Mouse (Mus musculus) lung, postnatal 0 days (tissue): ENCODE data around the gene Morc3. TPM values are rescaled to one million over a fixed set of nuclear protein-coding genes. Genes with fewer than 3 reads are reported as not detected.

Experiments
- ATAC-seq: fragments of 200-750 bp; cut with Nextera tagmentation; 2 replicates; pipeline ENCODE4 v1.8.0; 2017; ENCODE audit warnings: moderate library complexity
- DNase-seq: peaks from one replicate; pipeline ENCODE4 v3.0.0-alpha.2; 2016; ENCODE audit warnings: low spot score
- H3K27ac ChIP-seq: fragments of 300-500 bp; sonication (generic); 2 replicates; pipeline ENCODE4 v1.5.1; 2014; ENCODE audit warnings: antibody characterized with exemption, mild to moderate bottlenecking, low read length, mixed read lengths
- H3K27me3 ChIP-seq: fragments of 300-500 bp; sonication (generic); replicated peaks from 2 replicates; pipeline ENCODE4 v1.6.1; 2014; ENCODE audit warnings: low read length, mixed read lengths; ENCODE audit not compliant: insufficient read depth
- H3K36me3 ChIP-seq: fragments of 300-500 bp; sonication (generic); 2 replicates; pipeline ENCODE4 v1.6.1; 2014; ENCODE audit warnings: low read length, mixed read lengths; ENCODE audit not compliant: insufficient read depth
- H3K4me1 ChIP-seq: fragments of 300-500 bp; sonication (generic); 2 replicates; pipeline ENCODE4 v1.6.1; 2014; ENCODE audit warnings: antibody characterized with exemption, low read depth, low read length, mixed read lengths; ENCODE audit not compliant: insufficient read depth
- H3K4me2 ChIP-seq: fragments of 300-500 bp; sonication (generic); replicated peaks from 2 replicates; pipeline ENCODE4 v1.6.1; 2014; ENCODE audit warnings: low read depth, mild to moderate bottlenecking, low read length, moderate library complexity, mixed read lengths
- H3K4me3 ChIP-seq: fragments of 300-500 bp; sonication (generic); 2 replicates; pipeline ENCODE4 v1.5.1; 2014; ENCODE audit warnings: low read depth, low read length
- H3K9ac ChIP-seq: fragments of 300-500 bp; sonication (generic); replicated peaks from 2 replicates; pipeline ENCODE4 v1.6.1; 2014; ENCODE audit warnings: low read depth, mild to moderate bottlenecking
- H3K9me3 ChIP-seq: fragments of 300-500 bp; sonication (generic); 2 replicates; pipeline ENCODE4 v1.6.1; 2016; ENCODE audit warnings: low read length, mixed read lengths
- CTCF ChIP-seq: IDR thresholded peaks from 2 replicates; pipeline ENCODE4 v1.5.1; 2016; ENCODE audit warnings: antibody characterized with exemption, mild to moderate bottlenecking
- EP300 ChIP-seq: IDR thresholded peaks from 2 replicates; pipeline ENCODE4 v1.6.1; 2016; ENCODE audit warnings: antibody characterized with exemption, mild to moderate bottlenecking, control low read depth
- WGBS: fragments of 180-500 bp; shearing (Covaris S2); extraction: QIAGEN DNeasy Blood & Tissue Kit; methylation state at CpG from one replicate; pipeline ENCODE4 v1.1.7; 2014; 5-methylcytosine and 5-hydroxymethylcytosine counted together
- polyA plus RNA-seq: library from polyadenylated mRNA; unstranded; fragments of >200 nt; fragmentation: Nextera tagmentation; extraction: Ambion mirVana; gene quantifications from 2 replicates; pipeline ENCODE4 v1.2.1, GENCODE M21; 2015

Gene Morc3
- polyA plus RNA-seq, 1 experiment from 2014 or later, result 20.8 TPM

DNA sequence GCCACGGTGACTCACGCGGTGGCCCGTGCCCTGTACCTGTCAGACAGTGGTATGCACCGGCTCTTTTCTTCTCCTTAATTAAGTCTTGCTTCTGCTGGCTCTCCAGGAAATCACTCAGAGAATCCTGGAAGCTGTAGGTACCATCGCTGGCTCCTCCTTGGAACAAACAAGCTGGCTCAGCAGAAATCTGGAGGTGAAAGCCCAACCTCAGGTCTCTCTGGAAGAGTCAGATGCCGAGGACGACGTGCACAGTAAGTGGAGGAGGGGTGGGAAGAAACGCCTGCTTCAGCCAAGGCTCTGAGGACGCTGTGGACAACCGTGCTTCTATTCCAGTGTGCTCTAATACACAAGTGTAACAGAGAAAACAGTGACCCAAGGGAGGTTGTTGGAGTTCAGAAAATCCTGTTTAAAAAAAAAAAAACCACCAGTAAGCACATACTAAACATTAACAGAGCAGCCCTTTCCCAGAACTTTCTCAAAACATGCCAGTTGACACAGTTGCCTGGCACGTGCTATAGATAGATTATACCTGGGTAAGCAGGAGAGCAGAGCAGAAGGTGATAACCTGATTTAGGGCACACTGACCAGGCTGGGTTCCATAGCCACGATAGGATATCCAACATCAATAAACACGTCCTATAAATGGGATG, 38.8 kb upstream of the Morc3 start:
- no peak for TF ChIP-seq EP300
- no peak for TF ChIP-seq CTCF
- H3K27ac ChIP-seq, result no peak overlapping the region
- H3K9me3 ChIP-seq, result no peaks in the 10 kb centered on the region
- H3K36me3 ChIP-seq, result peaks cover 7% of the 10 kb centered on the region; the same call in 1 of the 2 replicates
- H3K4me1 ChIP-seq, result no peaks in the 10 kb centered on the region; the same call in 1 of the 2 replicates
- H3K27me3 ChIP-seq, result no peaks in the 10 kb centered on the region
- no peak for DNase-seq
- no peak overlapping the region for H3K4me3 ChIP-seq
- no peak for ATAC-seq
- 61% methylated on average over 15 of the region's 15 CpGs for WGBS
- H3K9ac ChIP-seq, result no peak overlapping the region
- no peak overlapping the region for H3K4me2 ChIP-seq

DNA sequence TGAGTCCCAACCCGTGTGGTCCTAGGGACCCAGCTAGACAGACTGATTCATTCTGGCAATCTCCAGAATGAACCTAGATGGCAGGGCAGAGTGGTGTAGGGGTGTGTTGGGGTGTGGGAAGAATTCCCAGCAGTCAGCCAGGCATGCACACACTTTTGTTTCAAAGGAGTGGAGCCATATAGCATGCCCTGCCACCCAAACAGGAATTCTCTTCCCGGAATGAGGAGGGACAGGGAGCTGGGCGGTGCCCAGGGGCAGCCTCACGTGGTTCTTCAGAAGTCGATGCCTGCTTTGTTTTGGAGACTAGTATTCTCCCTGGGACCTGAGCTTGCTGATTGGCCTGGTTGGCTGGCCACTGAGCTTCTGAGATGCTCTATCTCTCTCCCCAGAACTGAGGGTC, 37.1 kb upstream of the Morc3 start:
- WGBS, result 79% methylated on average over 5 of the region's 5 CpGs
- no peak for ATAC-seq
- Histone ChIP-seq H3K4me2 (no peak overlapping the region), H3K36me3 (peaks cover 16% of the 10 kb centered on the region; the same call in 1 of the 2 replicates), H3K27ac (no peak overlapping the region), H3K9ac (no peak overlapping the region), H3K27me3 (no peaks in the 10 kb centered on the region), H3K4me3 (no peak overlapping the region), H3K9me3 (no peaks in the 10 kb centered on the region), H3K4me1 (no peaks in the 10 kb centered on the region; the same call in 1 of the 2 replicates)
- no peak for TF ChIP-seq EP300
- no peak for TF ChIP-seq CTCF
- DNase-seq, result no peak

DNA sequence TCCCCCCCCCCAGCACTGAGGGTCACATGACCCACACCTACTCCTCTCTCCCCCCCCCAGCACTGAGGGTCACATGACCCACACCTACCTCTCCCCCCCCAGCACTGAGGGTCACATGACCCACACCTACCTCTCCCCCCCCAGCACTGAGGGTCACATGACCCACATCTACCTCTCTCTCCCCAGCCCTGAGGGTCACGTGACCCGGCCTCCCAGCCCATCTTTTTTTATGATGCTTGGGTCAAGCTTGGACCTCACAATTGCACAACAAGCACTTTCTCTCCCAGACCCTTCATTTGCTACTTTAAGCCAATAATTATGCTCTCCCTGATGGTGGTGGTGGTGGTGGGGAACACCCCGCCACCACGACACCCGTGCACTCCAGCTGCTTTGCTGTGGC, 36.5 kb upstream of the Morc3 start:
- Histone ChIP-seq H3K36me3 (peaks cover 16% of the 10 kb centered on the region; the same call in 1 of the 2 replicates), H3K27ac (no peak overlapping the region), H3K9me3 (no peaks in the 10 kb centered on the region), H3K4me1 (no peaks in the 10 kb centered on the region; the same call in 1 of the 2 replicates), H3K4me3 (no peak overlapping the region), H3K27me3 (no peaks in the 10 kb centered on the region), H3K4me2 (no peak overlapping the region), H3K9ac (no peak overlapping the region)
- TF ChIP-seq EP300 (no peak), CTCF (no peak)
- no peak for ATAC-seq
- 93% methylated on average over 5 of the region's 5 CpGs for WGBS
- DNase-seq, result no peak

DNA sequence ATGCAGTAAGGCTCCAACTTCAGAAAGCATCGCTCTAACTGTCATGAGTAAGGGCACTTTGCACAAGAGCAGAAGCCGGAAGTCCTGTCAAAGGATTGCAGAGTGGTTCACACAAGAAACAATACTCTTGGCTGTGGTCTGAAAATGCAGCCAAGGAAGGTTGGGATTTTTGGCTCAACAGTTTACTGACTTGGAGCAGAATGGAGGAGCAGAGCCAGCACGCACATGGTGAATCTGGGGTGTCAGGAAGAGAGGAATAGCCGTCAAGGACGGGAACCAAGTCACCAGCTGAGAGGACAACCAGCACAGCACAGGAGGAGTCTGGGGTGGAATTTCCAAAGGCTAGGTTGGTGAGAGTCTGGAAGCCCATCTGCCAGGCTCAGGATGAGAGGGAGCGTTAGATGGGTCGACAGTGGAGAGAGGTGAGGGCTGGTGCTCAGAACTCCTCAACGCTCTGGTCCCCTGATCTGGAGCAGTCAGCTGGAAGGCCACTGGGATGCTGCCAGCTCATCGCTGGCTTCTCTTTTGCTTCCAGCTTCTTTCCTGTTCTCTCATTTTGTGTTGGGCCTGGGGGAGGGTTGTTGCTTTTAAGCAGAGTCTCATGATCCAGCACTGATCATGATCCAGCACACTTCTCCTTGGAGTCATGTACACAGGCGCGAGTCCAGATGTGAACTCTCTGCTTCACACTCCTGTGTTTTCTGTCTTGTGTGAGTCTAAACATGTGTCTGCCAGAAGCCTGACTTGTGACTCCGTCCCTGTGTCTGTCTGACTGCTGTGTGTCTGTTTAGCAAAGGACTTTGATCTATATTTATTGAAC, 34.7 kb upstream of the Morc3 start:
- Histone ChIP-seq H3K27ac (0 out of 2 replicates have a peak overlapping the region, but pooled peaks have one; percentile 43), H3K4me1 (no peaks in the 10 kb centered on the region; the same call in 1 of the 2 replicates), H3K9ac (no peak overlapping the region), H3K4me2 (no peak overlapping the region), H3K27me3 (no peaks in the 10 kb centered on the region), H3K4me3 (no peak overlapping the region), H3K36me3 (peaks cover 20% of the 10 kb centered on the region; the same call in 1 of the 2 replicates), H3K9me3 (no peaks in the 10 kb centered on the region)
- peak; percentile 76 for DNase-seq
- 45% methylated on average over 12 of the region's 12 CpGs for WGBS
- peak; percentile 79 for ATAC-seq
- TF ChIP-seq EP300 (no peak), CTCF (no peak)

DNA sequence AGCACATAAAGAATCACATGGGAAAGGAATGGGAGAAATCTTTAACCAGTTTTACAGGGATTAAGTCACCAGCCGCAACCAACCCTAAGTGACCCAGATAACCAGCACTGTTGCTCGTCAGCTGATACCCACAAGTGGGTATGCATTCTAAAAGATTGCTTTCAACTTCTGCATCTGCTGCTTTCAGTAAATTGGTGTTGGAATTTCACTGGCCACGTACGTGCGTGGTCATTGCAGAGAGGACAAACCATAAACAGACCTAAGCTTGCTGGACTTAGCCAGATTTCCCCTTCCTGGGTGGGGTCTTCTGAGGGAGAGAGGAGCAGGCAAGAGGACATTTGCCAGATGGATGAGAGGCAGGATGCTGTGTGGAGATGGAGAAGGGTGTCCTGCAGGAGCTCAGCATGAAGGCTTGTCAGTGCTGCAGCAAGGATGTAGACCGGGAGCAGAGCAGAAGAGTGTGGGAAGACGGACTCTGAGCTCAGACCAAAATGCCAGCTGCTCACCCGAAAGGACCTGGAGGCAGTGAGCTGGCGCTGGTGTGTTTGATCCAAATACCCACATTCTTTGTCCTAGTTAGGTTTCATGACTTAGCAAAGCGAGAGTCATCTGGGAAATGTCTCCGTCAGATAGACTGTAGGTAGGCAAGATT, 34.0 kb upstream of the Morc3 start:
- peak; percentile 8; the same call in 1 of the 2 replicates for ATAC-seq
- Histone ChIP-seq H3K9ac (no peak overlapping the region), H3K27me3 (no peaks in the 10 kb centered on the region), H3K4me1 (no peaks in the 10 kb centered on the region; the same call in 1 of the 2 replicates), H3K27ac (no peak overlapping the region), H3K36me3 (peaks cover 17% of the 10 kb centered on the region; the same call in 1 of the 2 replicates), H3K4me2 (no peak overlapping the region), H3K9me3 (no peaks in the 10 kb centered on the region), H3K4me3 (no peak overlapping the region)
- no peak for TF ChIP-seq CTCF
- TF ChIP-seq EP300, result no peak
- peak; percentile 22 for DNase-seq
- 63% methylated on average over 11 of the region's 11 CpGs for WGBS

DNA sequence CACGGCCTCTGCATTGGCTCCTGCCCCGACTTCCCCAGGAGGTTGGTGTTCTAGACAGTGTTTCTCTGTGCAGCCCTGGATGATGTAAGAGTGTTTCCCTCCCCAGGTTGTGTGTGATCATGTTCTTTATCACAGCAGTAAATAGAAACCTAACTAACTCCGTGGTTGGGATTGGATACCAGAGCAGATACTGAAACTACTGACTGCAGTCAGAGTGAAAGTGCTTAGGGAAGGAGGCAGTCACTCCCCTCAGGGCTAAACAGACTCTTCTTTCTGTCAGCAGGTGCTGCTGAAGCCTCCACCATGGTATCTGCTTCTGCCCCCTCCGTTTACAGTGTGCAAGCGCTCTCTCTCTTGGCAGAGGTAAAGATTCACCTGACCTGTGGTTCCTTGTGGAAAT, 33.3 kb upstream of the Morc3 start:
- no peaks in the 10 kb centered on the region for H3K27me3 ChIP-seq
- 66% methylated on average over 5 of the region's 5 CpGs for WGBS

More for the DNA sequence above, 33.3 kb upstream of the Morc3 start:
- no peak overlapping the region for H3K4me2 ChIP-seq
- 0 out of 2 replicates have a peak, but pooled peaks cover 12% of the 10 kb centered on the region for H3K36me3 ChIP-seq
- no peak overlapping the region for H3K27ac ChIP-seq
- no peaks in the 10 kb centered on the region for H3K9me3 ChIP-seq
- H3K4me1 ChIP-seq, result no peaks in the 10 kb centered on the region; the same call in 1 of the 2 replicates
- no peak for ATAC-seq
- TF ChIP-seq EP300 (no peak), CTCF (no peak)
- H3K4me3 ChIP-seq, result no peak overlapping the region
- DNase-seq, result no peak
- no peak overlapping the region for H3K9ac ChIP-seq
